Mouse (Mus musculus) spleen, embryonic (tissue): Measurements from ENCODE around the gene Vmn1r211.
"Not testable (repeated sequence)": the region's sequence is repeated elsewhere in the genome, so short reads cannot be mapped to it uniquely, and the experiment has no call there.

Experiments used
- CTCF ChIA-PET: fragments of 350-600 bp; sonication (Branson Sonifier 250); formaldehyde crosslinking; loops from one replicate; lab custom pipeline; 2022; lab: Charles Lee

Vmn1r211 gene

GRCm38 (mm10) chr13:22857461-22857860, at the start of gene Vmn1r211:
TSS of gene Vmn1r211 (minus strand) at chr13:22857561.
- CTCF ChIA-PET: no interaction called here

GRCm38 (mm10) chr13:22884105-22884504, 26.7 kb upstream of the Vmn1r211 start, which contains the start of gene Vmn1r212:
TSS of gene Vmn1r212 (minus strand) at chr13:22884205.
- CTCF ChIA-PET: no interaction called here

- CTCF ChIA-PET: no interaction called here
Observed at GRCm38 (mm10) chr13:22879257-22879656, 21.9 kb upstream of the Vmn1r211 start.

GRCm38 (mm10) chr13:22854760-22855159, 2.6 kb downstream of the Vmn1r211 start:
- CTCF ChIA-PET: no interaction called here

GRCm38 (mm10) chr13:22846798-22847197, 10.6 kb downstream of the Vmn1r211 start:
- CTCF ChIA-PET: no interaction called here

GRCm38 (mm10) chr13:22844304-22844703, 13.1 kb downstream of the Vmn1r211 start:
- CTCF ChIA-PET: not testable (repeated sequence)

GRCm38 (mm10) chr13:22831248-22831647, 26.1 kb downstream of the Vmn1r211 start, which contains the start of gene Vmn1r210:
TSS of gene Vmn1r210 (minus strand) at chr13:22831348.
- CTCF ChIA-PET: no interaction called here

GRCm38 (mm10) chr13:22829395-22829794, 28.0 kb downstream of the Vmn1r211 start:
- CTCF ChIA-PET: not testable (repeated sequence)

- CTCF ChIA-PET: not testable (repeated sequence)
Observed at GRCm38 (mm10) chr13:22821601-22822000, 35.8 kb downstream of the Vmn1r211 start.

GRCm38 (mm10) chr13:22809582-22809981, 47.8 kb downstream of the Vmn1r211 start, which contains the start of gene Vmn1r209:
TSS of gene Vmn1r209 (minus strand) at chr13:22809682.
- CTCF ChIA-PET: not testable (repeated sequence)
